Mouse (Mus musculus): ENCODE results near the gene Nod1. TPM values are rescaled to one million over a fixed set of nuclear protein-coding genes. Genes with fewer than 3 reads are reported as not detected.

Gene Nod1
- polyA plus RNA-seq, 1 experiment from 2014 or later, result 3.6 TPM

DNA sequence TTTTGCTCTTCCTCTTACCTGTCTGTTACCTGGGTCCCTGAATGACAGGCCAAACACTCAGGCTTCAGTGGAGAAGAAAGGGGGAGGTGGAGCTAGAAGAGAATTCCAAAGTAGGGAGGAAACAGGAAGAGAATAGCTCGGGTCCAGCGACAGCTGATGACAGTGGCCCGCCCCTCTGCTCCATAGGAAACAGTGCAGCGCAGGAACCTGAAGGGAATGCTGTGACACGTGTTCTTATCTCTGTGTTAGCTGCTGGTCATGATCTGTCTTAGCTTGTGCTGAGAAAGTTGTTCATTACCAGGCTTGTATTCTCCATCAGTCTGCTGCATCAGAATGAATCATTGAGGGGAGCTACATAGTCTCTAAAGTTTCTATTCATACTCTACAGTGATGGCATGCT lies 95.6 kb downstream of the Nod1 start:
- H3K9me3 ChIP-seq (replicated peaks), result no peaks in the 10 kb centered on the region
- WGBS, result 49% methylated on average over 5 of the region's 5 CpGs
- no peak for ATAC-seq (ENCODE audit: low FRiP score)
- no peaks in the 10 kb centered on the region for H3K4me1 ChIP-seq
- H3K9ac ChIP-seq (replicated peaks), result no peak overlapping the region
- no peaks in the 10 kb centered on the region for H3K27me3 ChIP-seq (replicated peaks)
- no peak overlapping the region for H3K27ac ChIP-seq (replicated peaks)
- H3K36me3 ChIP-seq, result no peaks in the 10 kb centered on the region
- H3K4me2 ChIP-seq, result no peak overlapping the region
- H3K4me3 ChIP-seq (replicated peaks), result no peak overlapping the region

Other genes with a start within 250 kb of the Nod1 start
- 5.8 and 5.9 TPM in 2 replicates for gene Znrf2, start 155.7 kb downstream of the Nod1 start, polyA plus RNA-seq (2015; fragmentation: Nextera tagmentation; extraction: Ambion mirVana)
- 17.6 and 18.4 TPM in 2 replicates for gene Ggct, start 20.3 kb upstream of the Nod1 start, polyA plus RNA-seq (2015; fragmentation: Nextera tagmentation; extraction: Ambion mirVana)
- gene Gars, start 65.4 kb upstream of the Nod1 start, polyA plus RNA-seq (2015; fragmentation: Nextera tagmentation; extraction: Ambion mirVana), result 190 and 197 TPM in 2 replicates
- gene Crhr2, start 160.4 kb upstream of the Nod1 start, polyA plus RNA-seq (2015; fragmentation: Nextera tagmentation; extraction: Ambion mirVana), result 1.3 and 1.5 TPM in 2 replicates
- gene Inmt, start 202.4 kb upstream of the Nod1 start, polyA plus RNA-seq (2015; fragmentation: Nextera tagmentation; extraction: Ambion mirVana), result not detected in 2 replicates
- gene Mindy4, start 230.8 kb upstream of the Nod1 start, polyA plus RNA-seq (2015; fragmentation: Nextera tagmentation; extraction: Ambion mirVana), result 10.3 and 10.7 TPM in 2 replicates